Mouse (Mus musculus): ENCODE data around the gene Tmem266. TPM values are rescaled to one million over a fixed set of nuclear protein-coding genes. Genes with fewer than 3 reads are reported as not detected.

Gene Tmem266
- polyA plus RNA-seq, 1 experiment = 0.95 TPM

- TF ChIP-seq POLR2A (IDR thresholded peaks at IDR 0.05; ENCODE audit: low read depth, low read length) = no peak
- peak; percentile 52; the same call in 1 of the 2 replicates for TF ChIP-seq CTCF (IDR thresholded peaks at IDR 0.05; ENCODE audit: extremely low read depth, insufficient read length, insufficient replicate concordance, low read depth, low read length)
- Histone ChIP-seq H3K27ac (ENCODE audit: insufficient read depth, low read depth, low read length) (no peak overlapping the region; the same call in 1 of the 2 replicates), H3K27me3 (ENCODE audit: control insufficient read depth, insufficient read depth, low read length) (no peaks in the 10 kb centered on the region), H3K4me3 (ENCODE audit: low read depth, low read length) (no peak overlapping the region), H3K36me3 (ENCODE audit: control insufficient read depth, insufficient read depth, low read length) (no peaks in the 10 kb centered on the region), H3K4me1 (ENCODE audit: control insufficient read depth, insufficient read depth, insufficient read length, low read length) (peaks cover 14% of the 10 kb centered on the region)
- 36% methylated on average over 3 of the region's 3 CpGs for WGBS
Measured at GRCm38 (mm10) chr9:55409833-55410232, 83.1 kb downstream of the Tmem266 start.

- no peaks in the 10 kb centered on the region for H3K27me3 ChIP-seq (ENCODE audit: control insufficient read depth, insufficient read depth, low read length)
- WGBS = 15% methylated on average over 6 of the region's 6 CpGs
- no peak overlapping the region; the same call in 1 of the 2 replicates for H3K27ac ChIP-seq (ENCODE audit: insufficient read depth, low read depth, low read length)
- no peak overlapping the region for H3K4me3 ChIP-seq (ENCODE audit: low read depth, low read length)
- H3K4me1 ChIP-seq (ENCODE audit: control insufficient read depth, insufficient read depth, insufficient read length, low read length) = peaks cover 14% of the 10 kb centered on the region
- no peaks in the 10 kb centered on the region for H3K36me3 ChIP-seq (ENCODE audit: control insufficient read depth, insufficient read depth, low read length)
- TF ChIP-seq POLR2A (IDR thresholded peaks at IDR 0.05; ENCODE audit: low read depth, low read length) (no peak), CTCF (IDR thresholded peaks at IDR 0.05; ENCODE audit: extremely low read depth, insufficient read length, insufficient replicate concordance, low read depth, low read length) (no peak)
Measured at GRCm38 (mm10) chr9:55410430-55410829, 83.7 kb downstream of the Tmem266 start.

- WGBS = 21% methylated on average over 6 of the region's 6 CpGs
- TF ChIP-seq POLR2A (IDR thresholded peaks at IDR 0.05; ENCODE audit: low read depth, low read length) (no peak; the same call in 1 of the 2 replicates), CTCF (IDR thresholded peaks at IDR 0.05; ENCODE audit: extremely low read depth, insufficient read length, insufficient replicate concordance, low read depth, low read length) (no peak)
- peaks cover 14% of the 10 kb centered on the region for H3K4me1 ChIP-seq (ENCODE audit: control insufficient read depth, insufficient read depth, insufficient read length, low read length)
- no peaks in the 10 kb centered on the region for H3K36me3 ChIP-seq (ENCODE audit: control insufficient read depth, insufficient read depth, low read length)
- H3K4me3 ChIP-seq (ENCODE audit: low read depth, low read length) = peak overlapping the region; percentile 27; the same call in 1 of the 2 replicates
- no peaks in the 10 kb centered on the region for H3K27me3 ChIP-seq (ENCODE audit: control insufficient read depth, insufficient read depth, low read length)
- peak overlapping the region; percentile 80 for H3K27ac ChIP-seq (ENCODE audit: insufficient read depth, low read depth, low read length)
Measured at GRCm38 (mm10) chr9:55411154-55411553, 84.4 kb downstream of the Tmem266 start.

- Histone ChIP-seq H3K36me3 (ENCODE audit: control insufficient read depth, insufficient read depth, low read length) (no peaks in the 10 kb centered on the region), H3K4me3 (ENCODE audit: low read depth, low read length) (no peak overlapping the region), H3K27ac (ENCODE audit: insufficient read depth, low read depth, low read length) (no peak overlapping the region), H3K4me1 (ENCODE audit: control insufficient read depth, insufficient read depth, insufficient read length, low read length) (peaks cover 37% of the 10 kb centered on the region; the same call in 1 of the 2 replicates), H3K27me3 (ENCODE audit: control insufficient read depth, insufficient read depth, low read length) (no peaks in the 10 kb centered on the region)
- WGBS = 90% methylated on average over 3 of the region's 3 CpGs
- TF ChIP-seq CTCF (IDR thresholded peaks at IDR 0.05; ENCODE audit: extremely low read depth, insufficient read length, insufficient replicate concordance, low read depth, low read length) (no peak), POLR2A (IDR thresholded peaks at IDR 0.05; ENCODE audit: low read depth, low read length) (no peak)
Measured at GRCm38 (mm10) chr9:55421786-55422185, 95.1 kb downstream of the Tmem266 start.

GRCm38 (mm10) chr9:55423451-55424424 lies 97.0 kb downstream of the Tmem266 start:
- Histone ChIP-seq H3K27ac (ENCODE audit: insufficient read depth, low read depth, low read length) (peak overlapping the region; percentile 98), H3K4me1 (ENCODE audit: control insufficient read depth, insufficient read depth, insufficient read length, low read length) (peaks cover 39% of the 10 kb centered on the region), H3K27me3 (ENCODE audit: control insufficient read depth, insufficient read depth, low read length) (no peaks in the 10 kb centered on the region), H3K4me3 (ENCODE audit: low read depth, low read length) (no peak overlapping the region; the same call in 1 of the 2 replicates), H3K36me3 (ENCODE audit: control insufficient read depth, insufficient read depth, low read length) (no peaks in the 10 kb centered on the region)
- no peak for TF ChIP-seq POLR2A (IDR thresholded peaks at IDR 0.05; ENCODE audit: low read depth, low read length)
- TF ChIP-seq CTCF (IDR thresholded peaks at IDR 0.05; ENCODE audit: extremely low read depth, insufficient read length, insufficient replicate concordance, low read depth, low read length) = no peak
- 26% methylated on average over 14 of the region's 14 CpGs for WGBS

GRCm38 (mm10) chr9:55425271-55425810 lies 98.6 kb downstream of the Tmem266 start:
- no peak overlapping the region for H3K27ac ChIP-seq (ENCODE audit: insufficient read depth, low read depth, low read length)
- TF ChIP-seq CTCF (IDR thresholded peaks at IDR 0.05; ENCODE audit: extremely low read depth, insufficient read length, insufficient replicate concordance, low read depth, low read length) = no peak
- no peak overlapping the region for H3K4me3 ChIP-seq (ENCODE audit: low read depth, low read length)
- no peaks in the 10 kb centered on the region for H3K36me3 ChIP-seq (ENCODE audit: control insufficient read depth, insufficient read depth, low read length)
- WGBS = 79% methylated on average over 7 of the region's 7 CpGs
- no peaks in the 10 kb centered on the region for H3K27me3 ChIP-seq (ENCODE audit: control insufficient read depth, insufficient read depth, low read length)
- peaks cover 40% of the 10 kb centered on the region for H3K4me1 ChIP-seq (ENCODE audit: control insufficient read depth, insufficient read depth, insufficient read length, low read length)
